Mouse (Mus musculus): ENCODE data around the gene Ell2. TPM values are rescaled to one million over a fixed set of nuclear protein-coding genes. Genes with fewer than 3 reads are reported as not detected.

Ell2 gene
- polyA plus RNA-seq, 1 experiment from 2014 or later: 1.1 TPM

DNA sequence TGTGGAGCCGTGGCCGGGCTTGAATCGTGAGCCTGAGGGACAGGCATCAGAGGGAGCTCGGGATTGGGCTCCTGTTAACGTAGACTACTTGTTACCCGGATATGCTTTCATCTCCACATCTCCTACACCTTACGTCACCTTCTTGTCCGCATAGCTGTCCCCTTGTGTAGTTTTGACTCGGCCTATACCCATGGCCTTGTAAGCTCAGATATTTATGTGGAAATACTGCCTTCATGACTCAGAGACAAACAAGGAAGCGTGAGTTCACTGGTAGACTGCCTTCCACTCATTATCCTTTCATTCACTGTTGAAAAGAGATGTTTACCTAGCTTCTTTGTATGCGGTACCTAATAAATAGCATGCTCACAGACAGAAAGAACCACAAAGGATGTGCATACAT lies 79.7 kb downstream of the Ell2 start:
- no peak for ATAC-seq (ENCODE audit: low FRiP score, low TSS enrichment)

GRCm38 (mm10) chr13:75787364-75787763 lies 80.8 kb downstream of the Ell2 start:
- ATAC-seq (ENCODE audit: low FRiP score, low TSS enrichment) (no peak), DNase-seq (no peak)
- H3K9me3 ChIP-seq (ENCODE audit: control insufficient read depth, low read length): no peaks in the 10 kb centered on the region
- H3K9ac ChIP-seq (replicated peaks; ENCODE audit: low read length): no peak overlapping the region
- no peak overlapping the region for H3K4me3 ChIP-seq (replicated peaks; ENCODE audit: low read depth, low read length)
- WGBS: 93% methylated on average over 3 of the region's 3 CpGs
- H3K27ac ChIP-seq (replicated peaks; ENCODE audit: low read depth, low read length): no peak overlapping the region
- H3K36me3 ChIP-seq (ENCODE audit: control insufficient read depth, insufficient read depth, low read length): no peaks in the 10 kb centered on the region
- no peak overlapping the region for H3K4me2 ChIP-seq (ENCODE audit: low read length)
- H3K27me3 ChIP-seq (ENCODE audit: control insufficient read depth, insufficient read depth, low read length): no peaks in the 10 kb centered on the region
- no peaks in the 10 kb centered on the region for H3K4me1 ChIP-seq (ENCODE audit: control insufficient read depth, insufficient read depth, low read length)

More for the DNA sequence above, 79.7 kb downstream of the Ell2 start:
- Histone ChIP-seq H3K4me3 (replicated peaks; ENCODE audit: low read depth, low read length) (no peak overlapping the region), H3K9ac (replicated peaks; ENCODE audit: low read length) (no peak overlapping the region), H3K36me3 (ENCODE audit: control insufficient read depth, insufficient read depth, low read length) (no peaks in the 10 kb centered on the region), H3K4me2 (ENCODE audit: low read length) (no peak overlapping the region), H3K4me1 (ENCODE audit: control insufficient read depth, insufficient read depth, low read length) (no peaks in the 10 kb centered on the region), H3K27me3 (ENCODE audit: control insufficient read depth, insufficient read depth, low read length) (no peaks in the 10 kb centered on the region), H3K9me3 (ENCODE audit: control insufficient read depth, low read length) (no peaks in the 10 kb centered on the region), H3K27ac (replicated peaks; ENCODE audit: low read depth, low read length) (no peak overlapping the region)
- DNase-seq: no peak
- 92% methylated on average over 11 of the region's 11 CpGs for WGBS

DNA sequence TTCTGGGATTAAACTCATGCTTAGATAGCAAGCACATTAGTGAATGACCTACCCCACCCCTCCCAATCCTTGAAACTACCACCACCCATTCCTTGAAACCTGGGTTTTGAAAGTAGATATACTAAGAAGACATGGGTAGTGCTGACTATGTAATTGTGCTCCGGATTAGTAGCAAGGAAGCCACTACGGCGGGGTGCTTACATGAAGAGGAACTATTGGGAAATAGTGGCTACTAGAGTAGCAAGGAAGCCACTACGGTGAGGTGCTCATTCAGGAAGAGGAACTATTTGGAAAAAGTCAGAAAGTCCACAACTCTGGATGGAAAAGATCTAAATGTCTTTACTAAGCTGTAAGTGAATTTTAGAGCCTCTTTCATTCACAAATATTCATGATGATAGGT lies 81.6 kb downstream of the Ell2 start:
- no peak for DNase-seq
- H3K4me1 ChIP-seq (ENCODE audit: control insufficient read depth, insufficient read depth, low read length): no peaks in the 10 kb centered on the region
- H3K9ac ChIP-seq (replicated peaks; ENCODE audit: low read length): no peak overlapping the region
- no peak overlapping the region for H3K27ac ChIP-seq (replicated peaks; ENCODE audit: low read depth, low read length)
- no peak for ATAC-seq (ENCODE audit: low FRiP score, low TSS enrichment)
- no peaks in the 10 kb centered on the region for H3K36me3 ChIP-seq (ENCODE audit: control insufficient read depth, insufficient read depth, low read length)
- H3K4me2 ChIP-seq (ENCODE audit: low read length): no peak overlapping the region
- no peaks in the 10 kb centered on the region for H3K27me3 ChIP-seq (ENCODE audit: control insufficient read depth, insufficient read depth, low read length)
- H3K4me3 ChIP-seq (replicated peaks; ENCODE audit: low read depth, low read length): no peak overlapping the region
- no peaks in the 10 kb centered on the region for H3K9me3 ChIP-seq (ENCODE audit: control insufficient read depth, low read length)
- WGBS: 96% methylated on average over 4 of the region's 4 CpGs

DNA sequence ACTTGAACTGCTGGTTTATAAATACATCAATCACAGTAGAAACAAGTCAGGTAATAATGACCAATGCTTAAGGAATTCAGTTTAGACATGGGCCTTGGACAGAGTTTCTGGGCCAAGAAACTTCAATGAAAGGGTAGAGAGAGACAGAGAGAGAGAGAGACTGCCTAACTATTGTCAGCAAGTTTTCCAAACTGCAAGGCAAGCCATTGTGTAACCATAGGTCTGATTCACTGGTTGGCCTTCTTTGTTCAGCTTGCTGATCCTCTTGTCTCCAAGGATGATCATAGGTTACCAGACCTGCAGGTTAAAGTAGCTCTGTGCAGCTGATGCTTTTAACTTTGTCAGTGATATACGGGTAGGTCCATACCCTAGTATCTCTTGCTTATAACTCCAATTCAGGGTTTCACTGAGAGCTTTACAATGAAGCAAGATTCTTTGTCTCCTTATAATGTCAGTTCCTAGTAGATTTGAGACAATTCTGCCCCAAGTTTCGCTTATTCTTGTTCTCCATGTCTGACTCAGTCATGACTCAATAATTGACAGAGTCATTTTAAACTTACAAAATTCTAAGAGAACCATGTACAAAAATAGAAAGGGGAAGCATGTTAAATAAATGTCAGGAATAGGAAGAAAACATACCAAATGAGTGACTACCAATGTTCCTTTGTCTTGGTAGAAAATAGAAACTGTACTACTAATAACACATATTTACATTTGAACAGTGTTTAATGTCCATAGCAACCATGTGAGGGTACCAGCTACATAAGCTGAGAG lies 82.7 kb downstream of the Ell2 start:
- H3K27ac ChIP-seq (replicated peaks; ENCODE audit: low read depth, low read length): no peak overlapping the region
- no peaks in the 10 kb centered on the region for H3K4me1 ChIP-seq (ENCODE audit: control insufficient read depth, insufficient read depth, low read length)
- no peak overlapping the region for H3K9ac ChIP-seq (replicated peaks; ENCODE audit: low read length)
- no peaks in the 10 kb centered on the region for H3K36me3 ChIP-seq (ENCODE audit: control insufficient read depth, insufficient read depth, low read length)
- 90% methylated on average over 2 of the region's 2 CpGs for WGBS
- DNase-seq (no peak), ATAC-seq (ENCODE audit: low FRiP score, low TSS enrichment) (no peak)
- no peaks in the 10 kb centered on the region for H3K9me3 ChIP-seq (ENCODE audit: control insufficient read depth, low read length)
- no peak overlapping the region for H3K4me3 ChIP-seq (replicated peaks; ENCODE audit: low read depth, low read length)
- no peaks in the 10 kb centered on the region for H3K27me3 ChIP-seq (ENCODE audit: control insufficient read depth, insufficient read depth, low read length)
- no peak overlapping the region for H3K4me2 ChIP-seq (ENCODE audit: low read length)

DNA sequence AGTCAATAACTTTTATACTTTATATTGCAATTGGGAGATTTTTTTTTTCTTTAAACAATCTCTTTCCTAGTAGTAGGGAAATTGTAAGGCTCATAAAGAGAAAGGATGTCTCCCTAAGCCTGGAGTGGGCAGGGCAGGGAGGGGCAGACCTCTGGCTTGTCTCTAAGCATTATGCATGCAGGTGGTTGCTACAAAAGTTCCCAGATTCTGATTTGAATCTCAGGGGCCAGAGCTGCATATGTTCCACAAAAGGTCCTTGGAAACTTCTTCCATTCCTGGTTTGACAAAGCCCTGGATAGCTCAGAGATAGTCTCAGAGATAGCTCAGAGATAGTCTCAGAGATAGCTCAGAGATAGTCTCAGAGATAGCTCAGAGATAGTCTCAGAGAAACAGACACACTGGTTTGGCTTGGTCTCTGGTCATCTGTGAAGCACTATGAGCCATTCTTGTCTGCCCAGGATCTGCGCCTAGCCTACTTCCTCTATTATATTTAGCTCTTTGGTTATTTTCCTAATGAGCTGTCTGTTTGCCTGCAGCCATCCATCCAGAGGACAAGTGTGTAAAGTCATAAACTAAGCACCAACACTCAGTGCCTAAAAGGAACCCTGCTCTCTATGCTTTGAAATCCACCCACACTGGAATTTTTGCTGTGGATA lies 84.1 kb downstream of the Ell2 start:
- ATAC-seq (ENCODE audit: low FRiP score, low TSS enrichment): no peak
- Histone ChIP-seq H3K4me2 (ENCODE audit: low read length) (no peak overlapping the region), H3K27me3 (ENCODE audit: control insufficient read depth, insufficient read depth, low read length) (no peaks in the 10 kb centered on the region), H3K4me1 (ENCODE audit: control insufficient read depth, insufficient read depth, low read length) (no peaks in the 10 kb centered on the region), H3K9me3 (ENCODE audit: control insufficient read depth, low read length) (no peaks in the 10 kb centered on the region), H3K4me3 (replicated peaks; ENCODE audit: low read depth, low read length) (no peak overlapping the region), H3K36me3 (ENCODE audit: control insufficient read depth, insufficient read depth, low read length) (no peaks in the 10 kb centered on the region), H3K27ac (replicated peaks; ENCODE audit: low read depth, low read length) (no peak overlapping the region), H3K9ac (replicated peaks; ENCODE audit: low read length) (no peak overlapping the region)
- no peak for DNase-seq
- 94% methylated on average over 1 of the region's 1 CpGs for WGBS

DNA sequence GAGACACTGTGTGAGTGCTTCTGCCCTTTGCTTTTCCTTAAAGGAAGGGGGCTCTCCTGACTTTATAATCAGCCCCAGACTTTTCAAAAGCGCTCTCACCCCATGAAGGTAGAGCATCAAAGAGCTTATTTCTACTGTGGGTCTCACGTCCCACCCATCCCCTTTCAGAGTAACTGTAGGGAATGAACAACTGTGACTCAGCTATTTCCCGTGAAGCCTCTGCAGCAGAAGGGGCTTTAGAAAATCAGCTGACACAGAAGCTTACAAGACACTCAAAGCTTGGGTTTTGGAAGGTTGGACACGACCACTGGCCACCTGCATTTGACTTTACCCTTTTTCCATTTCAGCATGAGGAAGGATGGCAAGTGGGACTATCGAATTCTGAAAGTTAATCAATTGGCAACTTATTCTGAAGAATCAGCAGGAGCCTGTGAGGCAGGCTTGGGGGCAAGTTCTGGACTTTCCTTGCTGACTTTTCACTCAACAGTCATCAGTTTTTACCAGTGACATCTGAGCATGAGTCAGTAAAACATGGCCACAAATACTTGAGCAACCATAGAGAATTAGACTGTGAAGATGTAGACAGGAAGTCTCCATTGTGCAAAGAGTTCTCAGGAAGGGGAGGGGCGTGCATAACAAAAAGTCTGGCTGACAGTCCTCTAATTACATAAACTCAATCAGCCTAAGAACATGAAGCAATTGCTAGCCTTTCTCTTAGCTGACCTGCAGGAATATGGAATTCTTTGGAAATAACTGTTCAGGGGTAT lies 87.5 kb downstream of the Ell2 start:
- Histone ChIP-seq H3K4me2 (ENCODE audit: low read length) (no peak overlapping the region), H3K27me3 (ENCODE audit: control insufficient read depth, insufficient read depth, low read length) (no peaks in the 10 kb centered on the region), H3K9me3 (ENCODE audit: control insufficient read depth, low read length) (no peaks in the 10 kb centered on the region), H3K4me3 (replicated peaks; ENCODE audit: low read depth, low read length) (no peak overlapping the region), H3K27ac (replicated peaks; ENCODE audit: low read depth, low read length) (no peak overlapping the region), H3K4me1 (ENCODE audit: control insufficient read depth, insufficient read depth, low read length) (no peaks in the 10 kb centered on the region), H3K36me3 (ENCODE audit: control insufficient read depth, insufficient read depth, low read length) (no peaks in the 10 kb centered on the region), H3K9ac (replicated peaks; ENCODE audit: low read length) (no peak overlapping the region)
- DNase-seq: no peak
- no peak for ATAC-seq (ENCODE audit: low FRiP score, low TSS enrichment)
- WGBS: 65% methylated on average over 6 of the region's 6 CpGs

GRCm38 (mm10) chr13:75797369-75798141 lies 91.0 kb downstream of the Ell2 start:
- Histone ChIP-seq H3K27me3 (ENCODE audit: control insufficient read depth, insufficient read depth, low read length) (no peaks in the 10 kb centered on the region), H3K36me3 (ENCODE audit: control insufficient read depth, insufficient read depth, low read length) (no peaks in the 10 kb centered on the region), H3K9ac (replicated peaks; ENCODE audit: low read length) (no peak overlapping the region), H3K4me3 (replicated peaks; ENCODE audit: low read depth, low read length) (peak overlapping the region; percentile 18; the same call in 1 of the 2 replicates), H3K4me1 (ENCODE audit: control insufficient read depth, insufficient read depth, low read length) (no peaks in the 10 kb centered on the region), H3K9me3 (ENCODE audit: control insufficient read depth, low read length) (no peaks in the 10 kb centered on the region), H3K4me2 (ENCODE audit: low read length) (peak overlapping the region; percentile 51), H3K27ac (replicated peaks; ENCODE audit: low read depth, low read length) (no peak overlapping the region)
- WGBS: 33% methylated on average over 18 of the region's 18 CpGs
- peak; percentile 93 for ATAC-seq (ENCODE audit: low FRiP score, low TSS enrichment)
- DNase-seq: peak; percentile 92

Data from midbrain, embryonic 14.5 days (tissue).